ENCODE assay signal across 8 mouse cellular contexts in genomic region chr16:23107231-23107942, GRCm38 (mm10). TPM values are rescaled to one million over a fixed set of nuclear protein-coding genes. Genes with fewer than 3 reads are reported as not detected.
A peak's percentile ranks its signal among the peaks of the same experiment; 100 is the strongest.
DNase-seq lines count a peak whose midpoint lies in the region; ATAC-seq and TF ChIP-seq lines count a peak whose summit lies in the region.

Gene Eif4a2 (plus strand): TSS chr16:23107444.

- TF ChIP-seq CTCF in bone marrow macrophage, adult 2 months (IDR thresholded peaks at IDR 0.05; ENCODE audit: low read depth, low read length): no peak
- TF ChIP-seq CTCF in embryonic fibroblast, embryonic 13.5 days (IDR thresholded peaks at IDR 0.05; ENCODE audit: borderline replicate concordance, insufficient read depth, low read length): no peak

- peak within 1 kb of the TSS; percentile 94 for H3K27ac ChIP-seq in bone marrow macrophage, adult 2 months (ENCODE audit: insufficient read depth, low read depth, low read length)
- H3K27ac ChIP-seq in embryonic fibroblast, embryonic 13.5 days (ENCODE audit: insufficient read depth, low read length): peak within 1 kb of the TSS; percentile 99
- peak within 1 kb of the TSS; percentile 100 for H3K27ac ChIP-seq in heart, embryonic 10.5 days
- H3K27ac ChIP-seq in kidney, embryonic 15.5 days: peak within 1 kb of the TSS; percentile 98

- WGBS in heart, embryonic 10.5 days: under 1% methylated on average over 71 of the region's 71 CpGs
- WGBS in kidney, embryonic 15.5 days: under 1% methylated on average over 71 of the region's 71 CpGs

- TF ChIP-seq POLR2A in bone marrow macrophage, adult 2 months (IDR thresholded peaks at IDR 0.05; ENCODE audit: borderline replicate concordance, low read depth, low read length): peak; percentile 93
- TF ChIP-seq POLR2A in embryonic fibroblast, embryonic 13.5 days (IDR thresholded peaks at IDR 0.05; ENCODE audit: low read depth, low read length): peak; percentile 98

- no peaks in the 10 kb centered on the region for H3K9me3 ChIP-seq in heart, embryonic 10.5 days
- no peaks in the 10 kb centered on the region for H3K9me3 ChIP-seq in kidney, embryonic 15.5 days (replicated peaks)

- H3K9ac ChIP-seq in kidney, embryonic 15.5 days: peak within 1 kb of the TSS; percentile 100

- peak; percentile 94 for ATAC-seq in kidney, embryonic 15.5 days (replicated peaks; ENCODE audit: low FRiP score)
- ATAC-seq in monocyte, adult 5-6 weeks (replicated peaks; ENCODE audit: insufficient number of reproducible peaks, low FRiP score, low TSS enrichment, poor library complexity, severe bottlenecking): peak; percentile 67

- DNase-seq in A20 (ENCODE audit: low read depth, low spot score) (peak; percentile 98), liver (peak; percentile 94)
- DNase-seq in heart, embryonic 10.5 days (ENCODE audit: low spot score): peak; percentile 95
- peak; percentile 93 to 97 for DNase-seq in spleen, postnatal 4 days (ENCODE audit: low spot score in 2 of 2)

- H3K4me1 ChIP-seq in bone marrow macrophage, adult 2 months (ENCODE audit: control insufficient read depth, insufficient read depth, low read length): peaks cover 13% of the 10 kb centered on the region
- no peaks in the 10 kb centered on the region for H3K4me1 ChIP-seq in embryonic fibroblast, embryonic 13.5 days (ENCODE audit: control insufficient read depth, insufficient read depth, low read length)
- peaks cover 12% of the 10 kb centered on the region; the same call in 1 of the 2 replicates for H3K4me1 ChIP-seq in heart, embryonic 10.5 days
- peaks cover 40% of the 10 kb centered on the region for H3K4me1 ChIP-seq in kidney, embryonic 15.5 days

- H3K36me3 ChIP-seq in heart, embryonic 10.5 days: peaks cover 42% of the 10 kb centered on the region
- H3K36me3 ChIP-seq in kidney, embryonic 15.5 days: peaks cover 39% of the 10 kb centered on the region

- H3K4me3 ChIP-seq in bone marrow macrophage, adult 2 months (ENCODE audit: insufficient read depth, low read length): peak within 1 kb of the TSS; percentile 99
- peak within 1 kb of the TSS; percentile 98 for H3K4me3 ChIP-seq in embryonic fibroblast, embryonic 13.5 days (ENCODE audit: insufficient read depth, low read length)
- peak within 1 kb of the TSS; percentile 96 for H3K4me3 ChIP-seq in heart, embryonic 10.5 days
- H3K4me3 ChIP-seq in kidney, embryonic 15.5 days (replicated peaks): peak within 1 kb of the TSS; percentile 86

- H3K4me2 ChIP-seq in kidney, embryonic 15.5 days: peak within 1 kb of the TSS; percentile 81

- no peaks in the 10 kb centered on the region for H3K27me3 ChIP-seq in heart, embryonic 10.5 days (ENCODE audit: insufficient read depth, poor library complexity, severe bottlenecking)
- no peaks in the 10 kb centered on the region for H3K27me3 ChIP-seq in kidney, embryonic 15.5 days

RNA-seq across cellular contexts. Expression of gene Eif4a2, which starts in this region (rescaled TPM):
- 255 TPM in 2 replicates for polyA plus RNA-seq in bone marrow macrophage, adult 2 months (2012; ENCODE audit: insufficient read depth, insufficient read length, missing spikeins)
- 552 and 554 TPM in 2 replicates for polyA plus RNA-seq in embryonic fibroblast, embryonic 13.5 days (2011; ENCODE audit: insufficient read length, low read depth, missing spikeins)
- 163 and 184 TPM in 2 replicates for polyA plus RNA-seq in heart, embryonic 10.5 days (2016; fragmentation: Nextera tagmentation; extraction: Ambion mirVana)
- 217 and 225 TPM in 2 replicates for polyA plus RNA-seq in kidney, embryonic 15.5 days (2015; fragmentation: Nextera tagmentation; extraction: Ambion mirVana)
- total RNA-seq in monocyte, adult 5-6 weeks (2017): 1,626 to 2,036 TPM (median 1,817 TPM) in 3 replicates

Comparison
In these comparisons a context has a peak if more than half of its experiments do, and no peak if none do; other contexts are left out.
1. Peak in every context shown above with its lines: DNase-seq, ATAC-seq, H3K4me3 ChIP-seq and H3K27ac ChIP-seq.